Mouse (Mus musculus) forebrain, postnatal 0 days (tissue): ENCODE results near the gene Ptpn9. TPM values are rescaled to one million over a fixed set of nuclear protein-coding genes. Genes with fewer than 3 reads are reported as not detected.
A peak's percentile ranks its signal among the peaks of the same experiment; 100 is the strongest.
"Not testable (repeated sequence)": the region's sequence is repeated elsewhere in the genome, so short reads cannot be mapped to it uniquely, and the experiment has no call there.

ENCODE experiments used
- ATAC-seq: fragments of 200-750 bp; cut with Nextera tagmentation; 2 replicates; pipeline ENCODE4 v1.8.0; 2017; ENCODE audit warnings: mild to moderate bottlenecking, moderate library complexity
- DNase-seq: peaks from one replicate; pipeline ENCODE4 v3.0.0-alpha.2; 2015
- H3K27ac ChIP-seq: fragments of 300-500 bp; sonication (generic); 2 replicates; pipeline ENCODE4 v1.5.1; 2014; ENCODE audit warnings: low read depth, mild to moderate bottlenecking, antibody characterized with exemption, low read length, moderate library complexity, mixed read lengths
- H3K27me3 ChIP-seq: fragments of 300-500 bp; sonication (generic); 2 replicates; pipeline ENCODE4 v1.6.1; 2014; ENCODE audit warnings: mild to moderate bottlenecking, low read length, mixed read lengths; ENCODE audit not compliant: insufficient read depth
- H3K36me3 ChIP-seq: fragments of 300-500 bp; sonication (generic); 2 replicates; pipeline ENCODE4 v1.6.1; 2014; ENCODE audit warnings: mild to moderate bottlenecking, moderate library complexity; ENCODE audit not compliant: insufficient read depth
- H3K4me1 ChIP-seq: fragments of 300-500 bp; sonication (generic); 2 replicates; pipeline ENCODE4 v1.6.1; 2014; ENCODE audit warnings: antibody characterized with exemption; ENCODE audit not compliant: insufficient read depth
- H3K4me2 ChIP-seq: fragments of 300-500 bp; sonication (generic); 2 replicates; pipeline ENCODE4 v1.6.1; 2014; ENCODE audit warnings: low read depth, mild to moderate bottlenecking, moderate library complexity
- H3K4me3 ChIP-seq: fragments of 300-500 bp; sonication (generic); 2 replicates; pipeline ENCODE4 v1.5.1; 2014; ENCODE audit warnings: low read depth, low read length, mixed read lengths
- H3K9ac ChIP-seq: fragments of 300-500 bp; sonication (generic); 2 replicates; pipeline ENCODE4 v1.6.1; 2014; ENCODE audit warnings: mild to moderate bottlenecking
- H3K9me3 ChIP-seq: fragments of 300-500 bp; sonication (generic); 2 replicates; pipeline ENCODE4 v1.6.1; 2016; ENCODE audit warnings: low read length
- CTCF ChIP-seq: sonication (generic); IDR thresholded peaks from 2 replicates; pipeline ENCODE4 v1.5.1; 2016; ENCODE audit warnings: antibody characterized with exemption, control low read depth, low read depth
- WGBS: fragments of 180-500 bp; shearing (Covaris S2); extraction: QIAGEN DNeasy Blood & Tissue Kit; methylation state at CpG from one replicate; pipeline ENCODE4 v1.1.7; 2014; 5-methylcytosine and 5-hydroxymethylcytosine counted together
- polyA plus RNA-seq: library from polyadenylated mRNA; unstranded; fragments of >200 nt; fragmentation: Nextera tagmentation; extraction: Ambion mirVana; gene quantifications from 2 replicates; pipeline ENCODE4 v1.2.1, GENCODE M21; 2015
- total RNA-seq: library from RNA; depleted of rRNA; stranded (reverse); fragments of >200 nt; gene quantifications from 2 replicates; pipeline ENCODE4 v1.2.3, GENCODE M21; 2014

Gene Ptpn9
- total and polyA plus RNA-seq, 2 experiments from 2014 or later, result 21.3 to 51.5 TPM

- WGBS, result 72% methylated on average over 1 of the region's 1 CpGs
- TF ChIP-seq CTCF, result no peak
- Histone ChIP-seq H3K36me3 (peaks cover 6% of the 10 kb centered on the region; the same call in 1 of the 2 replicates), H3K4me2 (no peak overlapping the region), H3K4me3 (no peak overlapping the region), H3K9me3 (no peaks in the 10 kb centered on the region), H3K27ac (no peak overlapping the region), H3K27me3 (no peaks in the 10 kb centered on the region), H3K9ac (no peak overlapping the region), H3K4me1 (no peaks in the 10 kb centered on the region)
- ATAC-seq (no peak), DNase-seq (no peak)
Observed at GRCm38 (mm10) chr9:56981502-56981901, 13.2 kb upstream of the Ptpn9 start.

- Histone ChIP-seq H3K4me2 (peak overlapping the region; percentile 73), H3K4me1 (peaks cover 11% of the 10 kb centered on the region), H3K36me3 (no peaks in the 10 kb centered on the region), H3K4me3 (peak overlapping the region; percentile 93), H3K9me3 (no peaks in the 10 kb centered on the region), H3K27me3 (no peaks in the 10 kb centered on the region), H3K27ac (peak overlapping the region; percentile 94), H3K9ac (peak overlapping the region; percentile 95)
- ATAC-seq (peak; percentile 64), DNase-seq (no peak)
- WGBS, result under 1% methylated on average over 65 of the region's 80 CpGs
- no peak for TF ChIP-seq CTCF
Observed at GRCm38 (mm10) chr9:56995198-56996027, 690 bp downstream of the Ptpn9 start.

- Histone ChIP-seq H3K27ac (peak overlapping the region; percentile 94), H3K9ac (peak overlapping the region; percentile 95), H3K36me3 (no peaks in the 10 kb centered on the region), H3K27me3 (no peaks in the 10 kb centered on the region), H3K4me3 (peak overlapping the region; percentile 93), H3K4me2 (peak overlapping the region; percentile 73), H3K4me1 (peaks cover 11% of the 10 kb centered on the region), H3K9me3 (no peaks in the 10 kb centered on the region)
- ATAC-seq (no peak; the same call in 1 of the 2 replicates), DNase-seq (peak; percentile 58)
- WGBS, result 0% methylated on average over 5 of the region's 5 CpGs
- TF ChIP-seq CTCF, result no peak
Observed at GRCm38 (mm10) chr9:56996028-56996346, 1.3 kb downstream of the Ptpn9 start.

GRCm38 (mm10) chr9:56997206-56997605 is 2.5 kb downstream of the Ptpn9 start:
- H3K27ac ChIP-seq, ATAC-seq, H3K9ac ChIP-seq, DNase-seq, H3K36me3 ChIP-seq, H3K4me2 ChIP-seq, H3K9me3 ChIP-seq, H3K4me3 ChIP-seq, H3K27me3 ChIP-seq: not testable (repeated sequence)
- H3K4me1 ChIP-seq, result peaks cover 11% of the 10 kb centered on the region
- 78% methylated on average over 1 of the region's 1 CpGs for WGBS

GRCm38 (mm10) chr9:57003011-57003410 is 8.3 kb downstream of the Ptpn9 start:
- TF ChIP-seq CTCF, result no peak
- no peaks in the 10 kb centered on the region for H3K9me3 ChIP-seq
- 84% methylated on average over 4 of the region's 4 CpGs for WGBS
- no peak overlapping the region for H3K9ac ChIP-seq
- no peaks in the 10 kb centered on the region for H3K4me1 ChIP-seq
- no peak overlapping the region for H3K27ac ChIP-seq
- no peaks in the 10 kb centered on the region for H3K27me3 ChIP-seq
- ATAC-seq (no peak), DNase-seq (no peak)
- no peaks in the 10 kb centered on the region for H3K36me3 ChIP-seq
- no peak overlapping the region for H3K4me2 ChIP-seq
- no peak overlapping the region for H3K4me3 ChIP-seq

GRCm38 (mm10) chr9:57012393-57012792 is 17.7 kb downstream of the Ptpn9 start:
- H3K27me3 ChIP-seq, result no peaks in the 10 kb centered on the region
- ATAC-seq, result no peak
- WGBS, result 77% methylated on average over 1 of the region's 1 CpGs

GRCm38 (mm10) chr9:57012895-57013294 is 18.2 kb downstream of the Ptpn9 start:
- 77% methylated on average over 4 of the region's 4 CpGs for WGBS
- no peak overlapping the region for H3K4me3 ChIP-seq
- 0 out of 2 replicates have a peak, but pooled peaks cover 7% of the 10 kb centered on the region for H3K36me3 ChIP-seq
- no peak for TF ChIP-seq CTCF
- DNase-seq (no peak), ATAC-seq (no peak)
- no peaks in the 10 kb centered on the region for H3K27me3 ChIP-seq
- H3K9ac ChIP-seq, result no peak overlapping the region
- no peak overlapping the region for H3K4me2 ChIP-seq
- H3K27ac ChIP-seq, result no peak overlapping the region
- H3K4me1 ChIP-seq, result no peaks in the 10 kb centered on the region
- H3K9me3 ChIP-seq, result peaks cover 4% of the 10 kb centered on the region; the same call in 1 of the 2 replicates

More at GRCm38 (mm10) chr9:57012393-57012792, 17.7 kb downstream of the Ptpn9 start:
- no peak for TF ChIP-seq CTCF
- H3K9ac ChIP-seq, result no peak overlapping the region
- no peak overlapping the region for H3K4me3 ChIP-seq
- H3K27ac ChIP-seq, result no peak overlapping the region
- H3K36me3 ChIP-seq, result 0 out of 2 replicates have a peak, but pooled peaks cover 7% of the 10 kb centered on the region
- H3K4me2 ChIP-seq, result no peak overlapping the region
- H3K9me3 ChIP-seq, result peaks cover 4% of the 10 kb centered on the region; the same call in 1 of the 2 replicates
- no peaks in the 10 kb centered on the region for H3K4me1 ChIP-seq
- no peak for DNase-seq
